Mouse (Mus musculus) frontal cortex, postnatal 10 days (tissue): ENCODE data around the gene Ttc7b.

Experiments used
- DNase-seq, 2 experiments: peaks; one replicate each; pipeline ENCODE4 v3.0.0; 2022; ENCODE audit warnings: low spot score in 2 of 2, mixed read lengths in 1 of 2

Gene Ttc7b

GRCm38 (mm10) chr12:100520794-100521186 lies at the start of gene Ttc7b:
TSS of gene Ttc7b (minus strand) at chr12:100520826.
- DNase-seq, result peak in 1 of 2 experiments; percentile 48

- DNase-seq, result peak in 1 of 2 experiments; percentile 33
Observed at GRCm38 (mm10) chr12:100568831-100569230, 48.2 kb upstream of the Ttc7b start.

GRCm38 (mm10) chr12:100568105-100568504 lies 47.5 kb upstream of the Ttc7b start:
- DNase-seq, result no peak

- DNase-seq, result no peak
Observed at GRCm38 (mm10) chr12:100567627-100568026, 47.0 kb upstream of the Ttc7b start.

GRCm38 (mm10) chr12:100553675-100554074 lies 33.0 kb upstream of the Ttc7b start:
- DNase-seq, result no peak

- no peak for DNase-seq
Observed at GRCm38 (mm10) chr12:100551972-100552371, 31.3 kb upstream of the Ttc7b start.

GRCm38 (mm10) chr12:100544194-100544567 lies 23.6 kb upstream of the Ttc7b start:
- no peak for DNase-seq

GRCm38 (mm10) chr12:100543437-100544193 lies 23.0 kb upstream of the Ttc7b start:
- DNase-seq, result no peak

- DNase-seq, result no peak
Observed at GRCm38 (mm10) chr12:100542494-100542893, 21.9 kb upstream of the Ttc7b start.

GRCm38 (mm10) chr12:100542076-100542475 lies 21.4 kb upstream of the Ttc7b start:
- DNase-seq, result no peak

- DNase-seq, result no peak
Observed at GRCm38 (mm10) chr12:100539158-100539714, 18.6 kb upstream of the Ttc7b start.

GRCm38 (mm10) chr12:100538445-100539157 lies 18.0 kb upstream of the Ttc7b start:
- DNase-seq, result no peak

- DNase-seq, result no peak
Observed at GRCm38 (mm10) chr12:100537091-100537490, 16.5 kb upstream of the Ttc7b start.

GRCm38 (mm10) chr12:100535028-100535427 lies 14.4 kb upstream of the Ttc7b start:
- DNase-seq, result no peak

GRCm38 (mm10) chr12:100534028-100534427 lies 13.4 kb upstream of the Ttc7b start:
- no peak for DNase-seq

- no peak for DNase-seq
Observed at GRCm38 (mm10) chr12:100533209-100533608, 12.6 kb upstream of the Ttc7b start.

- peak in 1 of 2 experiments; percentile 5 for DNase-seq
Observed at GRCm38 (mm10) chr12:100531740-100532139, 11.1 kb upstream of the Ttc7b start.

GRCm38 (mm10) chr12:100530871-100531270 lies 10.2 kb upstream of the Ttc7b start:
- no peak for DNase-seq

GRCm38 (mm10) chr12:100529651-100530050 lies 9.0 kb upstream of the Ttc7b start:
- no peak for DNase-seq

GRCm38 (mm10) chr12:100529172-100529571 lies 8.5 kb upstream of the Ttc7b start:
- no peak for DNase-seq

GRCm38 (mm10) chr12:100528246-100528645 lies 7.6 kb upstream of the Ttc7b start:
- no peak for DNase-seq

- peak; percentile 75 to 78 for DNase-seq
Observed at GRCm38 (mm10) chr12:100527753-100528152, 7.1 kb upstream of the Ttc7b start.

GRCm38 (mm10) chr12:100527241-100527640 lies 6.6 kb upstream of the Ttc7b start:
- no peak for DNase-seq
